Mouse (Mus musculus) right cerebral cortex, postnatal 10 days (tissue): Measurements from ENCODE around the gene Prex1.
A peak's percentile ranks its signal among the peaks of the same experiment; 100 is the strongest.

Experiments used
- DNase-seq, 2 experiments: peaks; one replicate each; pipeline ENCODE4 v3.0.0; 2021; ENCODE audit warnings: low spot score in 2 of 2

The Prex1 gene

GRCm38 (mm10) chr2:166606053-166606452, 107.6 kb downstream of the Prex1 start:
- DNase-seq, result no peak

- DNase-seq, result no peak
Measured at GRCm38 (mm10) chr2:166605164-166605831, 108.3 kb downstream of the Prex1 start.

- DNase-seq, result no peak
Measured at GRCm38 (mm10) chr2:166602948-166603347, 110.7 kb downstream of the Prex1 start.

GRCm38 (mm10) chr2:166601420-166601819, 112.2 kb downstream of the Prex1 start:
- DNase-seq, result no peak

DNA sequence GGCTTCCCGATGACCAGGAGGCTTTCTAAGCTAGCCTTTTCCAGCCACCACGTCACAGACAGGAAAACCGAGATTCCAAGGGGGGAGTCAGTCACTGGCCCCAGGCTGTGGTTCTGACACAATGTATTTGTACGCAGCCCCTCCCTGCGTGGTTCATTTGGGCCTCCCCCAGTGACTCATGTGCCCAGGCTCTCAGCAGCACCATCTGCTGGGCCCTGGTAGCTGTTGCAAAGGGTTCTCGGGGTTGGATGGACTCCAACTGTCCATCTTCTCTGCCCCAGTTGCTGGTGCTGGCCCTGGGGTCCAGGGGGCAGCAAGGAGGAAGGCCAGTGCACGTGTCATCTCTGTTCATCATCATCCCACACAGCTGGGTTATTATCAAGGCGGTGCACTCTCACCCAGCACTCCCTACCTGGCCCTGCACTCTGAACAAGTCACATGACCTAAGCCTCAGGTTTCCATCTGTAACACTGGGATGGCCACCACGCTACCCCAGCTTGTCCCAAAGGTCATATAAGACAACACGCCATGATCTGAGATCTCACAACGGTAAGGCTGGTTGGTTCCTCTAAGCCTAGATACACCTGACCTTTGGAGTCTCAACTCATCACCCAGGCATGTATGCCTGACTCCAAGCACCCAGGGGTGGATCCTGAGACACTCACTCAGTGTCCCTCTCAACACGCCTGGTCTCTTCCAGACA, 115.0 kb downstream of the Prex1 start:
- no peak for DNase-seq

DNA sequence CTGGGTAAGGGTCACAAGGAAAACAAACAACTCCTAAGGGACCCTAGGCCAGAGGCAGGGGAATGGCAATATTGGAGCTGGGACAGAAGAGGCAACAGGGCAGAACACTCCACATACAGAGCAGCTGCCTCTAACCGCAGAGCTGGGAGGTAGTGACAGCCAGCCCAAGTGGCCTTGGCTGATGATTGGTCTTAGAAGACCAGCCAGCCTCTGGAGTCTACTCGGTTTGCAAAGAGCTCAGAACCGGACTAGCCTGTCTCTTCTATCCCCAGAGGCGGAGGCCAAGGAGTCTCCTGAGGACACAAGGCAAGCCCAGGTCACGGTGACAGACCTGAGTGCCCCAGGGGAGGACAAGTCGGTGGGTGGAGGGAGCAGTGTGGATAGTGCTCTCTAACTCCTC, 115.9 kb downstream of the Prex1 start:
- no peak for DNase-seq

DNA sequence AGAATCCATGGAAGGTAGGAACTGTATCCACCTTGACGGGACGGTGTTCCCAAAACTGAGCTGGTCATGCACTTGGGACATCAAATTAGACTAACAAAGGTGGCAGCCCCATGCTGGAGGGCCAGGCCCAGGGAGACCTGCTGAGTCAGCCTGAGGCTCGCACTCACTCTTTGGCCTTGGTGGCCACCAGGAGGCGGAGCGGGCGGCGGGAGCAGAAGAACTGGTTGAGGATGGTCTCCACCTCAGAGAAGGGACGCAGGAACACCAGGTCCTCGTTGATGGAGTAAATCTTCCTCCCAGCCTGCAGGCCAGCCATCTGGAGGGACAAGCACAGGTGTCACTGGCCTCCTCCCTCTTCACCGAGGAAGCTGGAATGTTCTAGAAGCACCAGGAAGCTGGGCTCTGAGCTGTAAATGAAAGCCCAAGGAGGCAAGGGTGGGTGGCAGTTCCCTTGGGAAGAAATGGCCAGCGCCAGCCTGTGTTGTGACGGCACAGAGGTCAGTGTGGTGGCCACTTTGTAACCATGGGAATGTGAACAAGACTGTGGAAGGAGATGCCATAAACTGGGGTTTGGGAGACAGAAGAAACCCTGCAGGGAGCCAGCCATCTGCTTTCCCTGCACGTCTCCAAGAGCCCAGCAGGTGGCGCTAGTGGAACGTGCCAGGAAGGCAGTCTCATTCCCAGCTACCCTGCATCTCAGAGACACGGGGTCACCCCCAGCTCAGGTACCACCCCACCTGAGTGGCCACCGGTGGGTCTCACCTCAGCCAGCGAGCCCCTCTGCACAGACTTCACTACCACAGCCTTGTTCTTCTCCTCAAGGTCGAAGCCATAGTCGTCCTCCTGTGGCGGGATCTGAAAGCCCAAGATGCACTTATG, 121.4 kb downstream of the Prex1 start:
- DNase-seq, result peak; percentile 83 to 88

DNA sequence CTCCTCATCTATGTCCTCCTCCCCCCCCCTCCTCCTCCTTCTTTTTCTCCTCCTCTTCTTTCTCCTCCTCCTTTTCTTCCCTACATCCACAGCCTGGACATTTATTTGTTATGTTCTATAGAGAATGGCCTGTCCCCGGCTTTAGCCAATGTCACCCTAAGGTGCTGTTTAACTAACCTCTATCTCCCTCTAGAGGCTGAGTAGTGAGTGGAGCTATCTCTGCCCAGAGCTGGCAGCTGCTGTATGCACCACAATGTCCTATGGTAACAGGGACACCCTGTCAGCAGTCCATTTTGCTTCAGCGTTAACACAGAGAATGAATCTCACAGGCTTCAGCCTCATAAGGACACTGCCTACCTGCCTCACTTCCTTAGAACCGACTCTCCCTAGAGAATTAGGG, 129.1 kb downstream of the Prex1 start:
- no peak for DNase-seq

DNA sequence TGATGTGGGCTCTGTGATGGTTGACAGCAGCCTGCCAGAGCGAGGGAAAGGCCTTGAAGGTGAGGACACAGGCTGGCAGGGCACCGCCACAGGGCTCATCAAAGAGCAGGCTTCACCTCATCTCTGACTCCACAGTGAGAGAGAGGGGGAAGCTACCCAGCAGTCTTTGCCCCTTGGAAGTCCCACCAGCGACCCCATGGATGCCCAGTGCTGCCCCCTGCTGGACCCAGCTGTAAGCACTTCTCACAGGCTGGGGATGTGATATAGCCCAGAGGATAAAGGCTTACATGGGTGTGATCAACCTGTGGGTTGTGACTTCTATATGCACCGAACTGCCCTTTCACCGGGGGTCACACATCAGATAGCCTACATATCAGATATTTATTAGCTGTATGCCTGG, 130.3 kb downstream of the Prex1 start:
- DNase-seq, result no peak

DNA sequence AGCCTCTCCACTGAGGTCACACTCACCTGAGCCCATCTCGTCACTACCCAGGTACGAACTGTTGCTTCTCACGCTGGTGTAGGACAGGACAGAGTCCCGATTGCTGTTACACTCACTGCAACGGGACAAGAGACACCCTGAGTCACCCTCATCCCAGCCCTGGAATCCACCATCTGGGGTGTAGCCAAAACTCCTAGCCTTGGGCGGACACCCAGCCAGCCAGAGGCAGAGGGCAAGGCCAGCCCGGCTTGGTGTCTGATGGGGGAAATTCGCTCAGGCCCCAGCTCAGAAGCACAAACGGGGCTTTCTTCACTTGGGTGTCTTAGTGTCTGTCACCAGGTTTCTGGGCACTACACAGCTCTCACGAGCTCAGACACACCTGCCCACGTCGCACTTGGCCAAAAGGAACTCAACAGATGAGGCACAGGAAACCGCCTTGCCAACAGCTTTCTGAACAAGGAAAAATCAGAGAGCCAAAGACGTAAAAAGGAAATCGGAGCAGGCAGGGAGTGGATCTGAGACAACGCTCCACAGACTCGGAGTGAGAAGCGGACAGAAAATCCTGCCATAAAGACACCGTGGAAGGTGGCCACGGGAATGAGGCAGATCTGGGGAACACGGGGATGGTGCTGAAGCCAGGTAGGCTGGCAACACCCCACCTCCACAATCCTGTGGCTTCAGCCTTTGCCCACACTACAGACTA, 131.6 kb downstream of the Prex1 start:
- DNase-seq, result peak; percentile 52 to 69

DNA sequence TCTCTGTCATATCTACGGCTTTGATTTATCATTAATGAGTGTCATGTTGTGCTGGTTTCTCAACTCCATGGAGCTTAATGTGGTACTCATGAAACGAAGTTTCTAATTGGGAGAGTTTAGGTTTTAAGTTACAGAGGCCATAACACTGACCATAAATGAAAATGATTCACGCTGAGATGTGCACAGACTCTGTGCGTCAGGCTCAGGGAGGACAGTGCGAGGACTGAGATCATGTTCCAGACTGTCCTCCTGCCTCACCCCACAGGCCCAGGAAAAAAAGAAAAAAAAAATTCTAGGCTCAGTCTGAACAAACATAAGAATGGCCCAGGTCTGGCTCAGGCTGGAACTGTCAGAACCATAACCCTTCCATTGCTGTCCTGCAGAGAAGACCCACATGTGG, 133.8 kb downstream of the Prex1 start:
- no peak for DNase-seq

DNA sequence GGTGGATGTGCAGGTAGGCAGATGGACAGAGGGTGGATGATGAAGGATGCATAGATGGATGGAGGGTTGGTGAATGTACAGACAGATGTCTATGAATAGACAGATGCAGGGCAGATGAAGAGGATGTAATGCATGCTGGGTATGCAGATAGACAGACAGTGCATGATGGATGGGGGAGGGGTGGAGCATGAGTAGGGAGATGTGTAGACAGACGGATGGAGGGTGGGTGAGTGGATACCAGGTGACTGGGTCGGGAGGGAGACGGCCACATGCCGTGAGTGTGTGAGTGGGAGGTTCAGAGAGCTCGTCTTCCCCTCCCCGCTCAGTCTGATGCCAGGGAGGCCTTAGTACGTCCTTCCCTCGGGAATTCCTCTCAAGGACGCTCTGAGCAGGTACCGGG, 134.3 kb downstream of the Prex1 start:
- DNase-seq, result no peak

- DNase-seq, result peak in 1 of 2 experiments; percentile 58
Measured at GRCm38 (mm10) chr2:166575419-166575818, 138.2 kb downstream of the Prex1 start.

- DNase-seq, result peak; percentile 61 to 63
Measured at GRCm38 (mm10) chr2:166574934-166575333, 138.7 kb downstream of the Prex1 start.

GRCm38 (mm10) chr2:166573621-166574020, 140.0 kb downstream of the Prex1 start:
- no peak for DNase-seq

DNA sequence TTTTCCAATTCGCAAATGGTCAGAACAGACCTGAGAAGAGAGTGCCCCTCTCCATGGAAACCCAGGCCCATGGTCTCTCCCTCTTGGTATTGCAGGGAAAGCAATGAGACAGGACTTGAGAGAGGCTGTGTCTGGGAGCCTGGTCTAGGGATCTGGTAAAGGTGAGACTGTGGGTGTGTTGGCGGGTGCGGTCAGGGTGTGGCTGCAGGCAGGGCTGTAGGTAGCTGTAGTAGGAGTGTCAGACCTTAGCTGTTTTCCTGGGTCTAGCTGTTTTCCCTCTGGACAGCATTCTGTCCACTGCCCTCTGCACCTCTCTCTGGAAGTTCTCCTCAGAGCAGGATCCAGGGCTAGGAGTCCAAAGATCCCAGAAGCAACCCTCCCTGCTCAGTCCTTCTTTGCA, 141.3 kb downstream of the Prex1 start:
- no peak for DNase-seq

- DNase-seq, result no peak
Measured at GRCm38 (mm10) chr2:166569182-166569581, 144.4 kb downstream of the Prex1 start.

DNA sequence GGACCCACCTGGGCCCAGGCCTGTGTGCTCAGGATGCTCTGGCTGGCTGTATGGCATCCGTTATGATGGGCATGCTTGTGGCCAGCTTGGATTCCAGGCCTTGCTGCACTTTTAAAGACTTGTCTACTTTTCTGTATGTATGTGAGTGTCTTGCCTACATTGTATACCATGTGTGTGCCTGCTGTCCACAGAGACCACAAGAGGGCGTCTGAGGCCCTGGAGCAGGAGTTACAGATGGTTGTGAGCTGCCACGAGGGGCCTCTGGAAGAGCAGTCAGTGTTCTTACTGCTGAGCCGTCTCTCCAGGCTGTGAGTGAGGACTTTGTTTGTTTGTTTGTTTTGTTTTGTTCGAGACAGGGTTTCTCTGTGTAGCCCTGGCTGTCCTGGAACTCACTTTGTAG, 148.1 kb downstream of the Prex1 start:
- DNase-seq, result peak in 1 of 2 experiments; percentile 52

- DNase-seq, result peak; percentile 55 to 64
Measured at GRCm38 (mm10) chr2:166564455-166564854, 149.2 kb downstream of the Prex1 start.

DNA sequence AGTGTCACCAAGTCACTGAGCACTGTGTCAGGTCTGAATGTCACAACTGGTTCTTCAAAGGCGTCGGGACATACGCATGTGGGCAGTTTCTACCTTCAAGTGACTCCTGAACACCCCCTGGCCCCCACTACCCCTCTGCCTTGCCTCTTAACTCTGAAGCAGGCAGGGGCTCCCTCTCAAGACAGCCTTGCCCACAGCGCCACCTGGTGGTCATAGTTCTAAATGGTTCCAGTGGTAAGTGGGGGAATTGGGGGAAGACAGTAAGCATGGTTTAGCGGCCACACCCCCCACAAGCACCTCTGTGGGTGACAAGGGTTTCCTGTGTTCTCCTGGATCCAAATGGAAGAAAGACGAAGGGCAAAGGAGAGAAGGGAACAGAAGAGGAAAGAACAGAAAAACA, 149.7 kb downstream of the Prex1 start:
- DNase-seq, result peak; percentile 85 to 92

GRCm38 (mm10) chr2:166563076-166563475, 150.6 kb downstream of the Prex1 start:
- DNase-seq, result no peak

DNA sequence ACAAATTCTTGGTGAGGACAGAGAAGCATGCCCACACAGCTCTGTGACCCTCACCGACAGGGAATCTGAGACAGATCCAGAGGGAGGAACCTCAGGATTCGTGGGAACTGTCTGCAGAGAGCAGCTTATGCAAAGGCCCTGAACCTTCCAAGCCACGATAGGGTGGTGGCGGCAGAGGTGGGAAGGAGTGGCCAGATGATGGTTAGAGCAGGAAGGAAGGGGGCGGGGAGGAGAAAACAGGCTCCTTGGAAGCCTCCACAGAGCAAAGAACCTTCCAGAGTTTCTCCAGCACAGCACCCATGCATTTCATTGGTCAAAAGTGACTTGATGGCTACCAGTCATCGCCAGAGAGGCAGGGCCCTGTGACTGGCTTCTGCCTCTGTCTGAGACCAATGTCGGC, 151.9 kb downstream of the Prex1 start:
- no peak for DNase-seq
